Mouse (Mus musculus): ENCODE measurements at regions not wholly inside any gene's neighbourhood (a gene's known extent, or its start where the extent isn't known, plus 50 kb on each side); places are given as distances from the start of the nearest gene placed in this dataset.

DNA sequence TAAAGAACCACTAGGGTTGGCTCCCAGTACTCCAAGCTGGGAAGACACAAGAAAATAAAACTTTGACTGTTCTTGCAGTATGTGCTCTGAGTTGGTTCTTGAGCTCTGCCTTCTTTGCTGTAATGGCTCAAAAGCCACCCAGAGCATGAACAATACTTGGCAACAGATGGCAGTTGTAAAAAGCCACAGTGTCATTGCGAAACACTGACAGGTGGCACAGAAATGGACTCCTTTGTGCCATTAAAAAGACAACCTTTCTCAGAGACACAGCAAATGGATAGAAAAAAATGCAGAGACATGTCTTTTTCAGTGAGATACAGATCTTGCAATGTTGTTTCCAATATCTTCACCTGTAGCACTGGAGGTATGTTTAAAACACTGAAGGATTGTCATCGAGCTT lies 1443.3 kb upstream of the Dsel start:
- TF ChIP-seq CTCF (IDR thresholded peaks at IDR 0.05; ENCODE audit: borderline replicate concordance, insufficient read depth, low read length) (no peak), POLR2A (IDR thresholded peaks at IDR 0.05; ENCODE audit: low read depth, low read length) (no peak)
